Mouse (Mus musculus): ENCODE measurements around the gene Cnot1. TPM values are rescaled to one million over a fixed set of nuclear protein-coding genes. Genes with fewer than 3 reads are reported as not detected.

The Cnot1 gene
- polyA plus RNA-seq, 1 experiment, result 63.2 TPM

DNA sequence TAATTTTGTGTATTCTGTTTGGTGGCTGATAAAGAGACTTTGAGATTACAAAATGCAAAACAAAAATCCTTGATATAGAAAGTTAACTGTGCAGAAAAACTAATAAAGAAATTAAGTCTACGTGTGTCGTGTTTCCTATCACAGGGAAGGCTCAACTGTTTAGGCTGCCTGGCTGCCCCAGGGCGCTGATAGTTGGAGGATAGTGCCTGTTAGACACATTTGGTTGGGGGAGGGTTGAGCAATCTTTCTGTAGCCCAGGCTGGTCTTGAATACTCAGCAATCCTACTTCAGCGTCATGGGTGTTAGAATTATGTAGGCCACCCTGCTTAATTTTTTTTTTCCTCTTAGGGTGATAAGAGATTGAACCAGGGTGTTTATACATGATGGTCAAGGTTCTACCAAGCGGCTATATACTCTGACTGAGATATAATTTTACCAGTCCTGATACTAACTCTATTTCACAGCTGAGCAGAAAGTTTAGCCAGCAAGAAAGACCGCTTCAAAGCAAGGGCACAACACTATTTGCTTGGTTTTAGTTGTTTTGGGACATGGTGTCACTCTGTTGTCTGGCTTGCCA, 92.3 kb downstream of the Cnot1 start:
- no peak overlapping the region for H3K4me3 ChIP-seq (ENCODE audit: low read depth, low read length)
- peaks cover 15% of the 10 kb centered on the region for H3K4me1 ChIP-seq (ENCODE audit: control insufficient read depth, insufficient read depth, insufficient read length, low read length)
- H3K27me3 ChIP-seq (ENCODE audit: control insufficient read depth, insufficient read depth, low read length), result no peaks in the 10 kb centered on the region
- TF ChIP-seq POLR2A (IDR thresholded peaks at IDR 0.05; ENCODE audit: low read depth, low read length) (no peak), CTCF (IDR thresholded peaks at IDR 0.05; ENCODE audit: extremely low read depth, insufficient read length, insufficient replicate concordance, low read depth, low read length) (no peak)
- H3K27ac ChIP-seq (ENCODE audit: insufficient read depth, low read depth, low read length), result no peak overlapping the region
- H3K36me3 ChIP-seq (ENCODE audit: control insufficient read depth, insufficient read depth, low read length), result peaks cover 17% of the 10 kb centered on the region
- WGBS, result 74% methylated on average over 6 of the region's 6 CpGs

DNA sequence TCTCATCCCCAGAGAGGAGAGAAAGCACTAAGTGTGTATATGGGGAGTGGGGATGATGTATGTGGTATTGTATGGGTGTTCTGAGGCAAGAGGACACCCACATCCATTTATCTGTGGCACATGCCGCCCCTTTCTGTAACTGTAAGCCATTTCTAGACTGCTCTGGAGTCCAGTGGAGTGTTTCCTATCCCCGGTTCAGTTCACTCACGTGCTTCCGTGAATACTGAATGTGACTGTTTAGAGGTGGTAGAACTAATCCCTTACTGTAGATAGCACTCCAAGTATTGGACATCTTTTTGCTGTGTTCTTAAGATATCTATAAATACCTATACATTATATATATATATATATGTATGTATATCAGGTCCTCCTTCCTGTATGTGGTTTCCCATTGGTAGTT, 92.9 kb downstream of the Cnot1 start:
- 94% methylated on average over 4 of the region's 4 CpGs for WGBS
- no peak overlapping the region for H3K27ac ChIP-seq (ENCODE audit: insufficient read depth, low read depth, low read length)
- peaks cover 11% of the 10 kb centered on the region for H3K36me3 ChIP-seq (ENCODE audit: control insufficient read depth, insufficient read depth, low read length)
- no peak for TF ChIP-seq POLR2A (IDR thresholded peaks at IDR 0.05; ENCODE audit: low read depth, low read length)
- peaks cover 15% of the 10 kb centered on the region for H3K4me1 ChIP-seq (ENCODE audit: control insufficient read depth, insufficient read depth, insufficient read length, low read length)
- no peaks in the 10 kb centered on the region for H3K27me3 ChIP-seq (ENCODE audit: control insufficient read depth, insufficient read depth, low read length)
- H3K4me3 ChIP-seq (ENCODE audit: low read depth, low read length), result no peak overlapping the region

DNA sequence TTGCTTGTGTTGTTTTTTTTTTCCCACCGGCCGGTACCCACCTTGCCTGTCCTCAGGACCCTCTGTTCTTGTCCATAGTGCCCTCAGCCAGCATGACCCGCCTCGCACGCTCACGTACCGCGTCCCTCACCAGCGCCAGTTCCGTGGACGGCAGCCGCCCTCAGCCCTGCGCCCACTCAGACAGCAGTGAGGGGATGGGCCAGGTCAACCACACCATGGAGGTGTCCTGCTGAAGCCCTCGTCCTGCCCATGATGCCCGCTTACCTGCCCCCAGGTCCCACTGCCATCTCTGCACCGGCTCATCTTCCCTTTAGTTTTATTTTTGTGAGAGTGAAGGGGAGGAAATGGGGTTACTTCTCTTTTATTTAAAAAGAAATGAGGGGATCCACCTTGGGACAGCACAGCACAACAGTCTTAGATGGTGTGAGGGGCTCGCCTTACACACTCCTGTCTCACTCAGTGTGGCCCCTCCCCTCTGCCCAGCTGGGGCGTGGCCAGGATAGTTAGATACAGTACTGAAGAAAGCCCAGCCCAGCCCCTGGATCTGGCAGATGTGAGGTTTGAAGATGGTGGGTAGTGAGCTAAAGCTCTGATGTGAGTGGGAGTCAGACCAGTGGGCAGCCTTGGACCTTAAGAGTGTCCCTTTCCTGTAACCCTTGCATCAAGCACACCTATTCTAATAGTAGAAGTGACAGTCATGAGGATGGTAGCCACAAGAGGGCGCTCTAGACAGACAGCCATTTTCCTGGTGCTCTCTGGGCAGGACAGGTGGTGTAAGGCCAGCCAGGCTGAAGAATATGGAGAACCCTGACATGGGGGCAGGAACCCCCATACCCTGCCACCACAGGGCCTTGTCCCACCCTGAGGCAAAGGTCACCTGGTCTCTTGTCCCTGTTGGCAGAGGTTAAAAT, 93.9 kb downstream of the Cnot1 start:
- Histone ChIP-seq H3K27me3 (ENCODE audit: control insufficient read depth, insufficient read depth, low read length) (no peaks in the 10 kb centered on the region), H3K36me3 (ENCODE audit: control insufficient read depth, insufficient read depth, low read length) (peaks cover 6% of the 10 kb centered on the region), H3K4me3 (ENCODE audit: low read depth, low read length) (no peak overlapping the region), H3K4me1 (ENCODE audit: control insufficient read depth, insufficient read depth, insufficient read length, low read length) (peaks cover 15% of the 10 kb centered on the region), H3K27ac (ENCODE audit: insufficient read depth, low read depth, low read length) (no peak overlapping the region)
- 77% methylated on average over 19 of the region's 19 CpGs for WGBS
- peak; percentile 80; the same call in 1 of the 2 replicates for TF ChIP-seq CTCF (IDR thresholded peaks at IDR 0.05; ENCODE audit: extremely low read depth, insufficient read length, insufficient replicate concordance, low read depth, low read length)
- TF ChIP-seq POLR2A (IDR thresholded peaks at IDR 0.05; ENCODE audit: low read depth, low read length), result no peak

DNA sequence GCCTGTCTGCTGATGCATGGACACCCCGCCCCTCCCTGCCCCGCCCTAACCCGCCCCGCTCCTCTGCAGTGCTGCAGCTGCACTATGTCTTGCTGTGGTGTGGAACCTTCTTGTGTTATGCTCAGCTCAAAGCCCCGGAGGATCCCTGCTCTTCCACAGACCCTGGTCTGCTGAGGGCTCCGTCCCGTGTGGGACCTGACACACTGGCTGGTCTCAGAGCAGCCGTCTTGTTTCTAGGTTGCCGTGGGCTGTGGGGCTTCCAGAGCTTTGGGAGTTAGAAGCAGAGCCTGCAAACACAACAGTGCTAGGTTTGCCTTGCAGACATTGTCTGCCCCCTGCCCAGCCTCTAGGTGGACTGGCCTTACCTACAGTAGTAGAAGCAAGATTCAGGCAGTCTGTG, 94.9 kb downstream of the Cnot1 start:
- no peaks in the 10 kb centered on the region for H3K36me3 ChIP-seq (ENCODE audit: control insufficient read depth, insufficient read depth, low read length)
- 60% methylated on average over 9 of the region's 9 CpGs for WGBS
- no peaks in the 10 kb centered on the region for H3K27me3 ChIP-seq (ENCODE audit: control insufficient read depth, insufficient read depth, low read length)

DNA sequence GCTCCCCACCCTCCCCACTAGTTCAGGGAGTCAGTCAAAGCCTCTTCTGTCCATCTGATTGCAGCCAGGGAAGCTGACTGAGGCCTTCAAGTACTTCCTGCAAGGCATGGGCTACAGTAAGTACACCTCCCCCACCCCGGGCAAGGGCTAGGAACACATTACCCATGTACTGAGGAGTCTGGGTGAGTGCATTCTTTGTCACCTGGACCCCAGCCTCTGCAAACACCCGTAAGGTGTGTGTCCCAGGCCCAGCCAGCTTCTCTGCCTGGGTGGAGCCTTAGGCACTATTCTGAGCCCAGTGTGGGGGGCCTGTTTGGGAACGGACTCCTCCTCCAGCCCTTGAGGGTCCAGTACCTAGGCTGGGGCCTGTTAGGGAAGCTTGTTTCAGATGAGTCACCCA, 96.2 kb downstream of the Cnot1 start:
- no peaks in the 10 kb centered on the region for H3K27me3 ChIP-seq (ENCODE audit: control insufficient read depth, insufficient read depth, low read length)
- no peak overlapping the region for H3K4me3 ChIP-seq (ENCODE audit: low read depth, low read length)
- H3K4me1 ChIP-seq (ENCODE audit: control insufficient read depth, insufficient read depth, insufficient read length, low read length), result peaks cover 6% of the 10 kb centered on the region; the same call in 1 of the 2 replicates
- no peaks in the 10 kb centered on the region for H3K36me3 ChIP-seq (ENCODE audit: control insufficient read depth, insufficient read depth, low read length)
- no peak overlapping the region for H3K27ac ChIP-seq (ENCODE audit: insufficient read depth, low read depth, low read length)
- TF ChIP-seq POLR2A (IDR thresholded peaks at IDR 0.05; ENCODE audit: low read depth, low read length) (no peak), CTCF (IDR thresholded peaks at IDR 0.05; ENCODE audit: extremely low read depth, insufficient read length, insufficient replicate concordance, low read depth, low read length) (no peak)
- 76% methylated on average over 3 of the region's 3 CpGs for WGBS

More for the DNA sequence above, 94.9 kb downstream of the Cnot1 start:
- Histone ChIP-seq H3K4me3 (ENCODE audit: low read depth, low read length) (no peak overlapping the region), H3K4me1 (ENCODE audit: control insufficient read depth, insufficient read depth, insufficient read length, low read length) (peaks cover 15% of the 10 kb centered on the region), H3K27ac (ENCODE audit: insufficient read depth, low read depth, low read length) (no peak overlapping the region)
- TF ChIP-seq POLR2A (IDR thresholded peaks at IDR 0.05; ENCODE audit: low read depth, low read length) (no peak), CTCF (IDR thresholded peaks at IDR 0.05; ENCODE audit: extremely low read depth, insufficient read length, insufficient replicate concordance, low read depth, low read length) (no peak)

DNA sequence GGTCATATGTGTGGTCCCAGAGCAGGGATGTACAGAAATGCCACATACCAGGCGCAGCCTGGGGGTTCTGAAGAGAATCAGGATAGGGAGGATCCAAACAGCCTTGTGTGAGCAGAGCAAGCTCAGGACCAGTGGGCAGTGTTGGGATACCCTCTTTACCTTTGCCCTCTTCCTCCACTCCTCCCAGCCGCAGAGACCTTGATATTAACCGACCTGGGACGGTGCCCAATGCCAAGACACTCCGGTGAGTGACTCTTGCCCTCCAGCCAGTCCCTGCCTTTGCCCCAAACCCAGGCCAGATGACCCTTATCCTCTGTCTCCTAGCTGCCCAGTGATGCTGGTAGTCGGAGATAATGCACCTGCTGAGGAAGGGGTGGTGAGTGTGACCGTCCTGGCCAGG, 97.7 kb downstream of the Cnot1 start:
- TF ChIP-seq CTCF (IDR thresholded peaks at IDR 0.05; ENCODE audit: extremely low read depth, insufficient read length, insufficient replicate concordance, low read depth, low read length), result no peak
- no peak for TF ChIP-seq POLR2A (IDR thresholded peaks at IDR 0.05; ENCODE audit: low read depth, low read length)
- peaks cover 4% of the 10 kb centered on the region; the same call in 1 of the 2 replicates for H3K4me1 ChIP-seq (ENCODE audit: control insufficient read depth, insufficient read depth, insufficient read length, low read length)
- H3K27me3 ChIP-seq (ENCODE audit: control insufficient read depth, insufficient read depth, low read length), result no peaks in the 10 kb centered on the region
- H3K36me3 ChIP-seq (ENCODE audit: control insufficient read depth, insufficient read depth, low read length), result no peaks in the 10 kb centered on the region
- 68% methylated on average over 7 of the region's 7 CpGs for WGBS
- H3K27ac ChIP-seq (ENCODE audit: insufficient read depth, low read depth, low read length), result no peak overlapping the region
- H3K4me3 ChIP-seq (ENCODE audit: low read depth, low read length), result no peak overlapping the region

DNA sequence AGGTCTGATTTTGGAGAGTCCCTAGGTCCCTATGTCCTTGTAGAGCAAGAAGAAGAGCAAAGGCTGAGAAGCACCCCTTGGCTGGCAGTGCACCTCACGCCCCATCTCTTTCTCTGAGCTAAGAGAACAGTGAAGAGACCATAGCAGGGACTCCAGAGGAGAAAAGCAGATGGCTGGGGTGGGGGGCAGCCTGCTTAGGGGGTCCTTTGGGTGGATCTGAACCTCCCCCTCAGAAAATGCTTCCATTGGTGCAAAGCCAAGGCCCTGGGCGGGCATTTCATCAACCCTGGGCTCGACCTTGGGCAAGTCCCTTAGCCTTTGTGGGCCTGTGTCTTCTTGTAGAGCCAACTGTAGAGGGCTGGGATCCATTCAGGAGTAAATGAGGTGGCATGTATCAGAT, 102.7 kb downstream of the Cnot1 start:
- Histone ChIP-seq H3K27ac (ENCODE audit: insufficient read depth, low read depth, low read length) (no peak overlapping the region), H3K4me1 (ENCODE audit: control insufficient read depth, insufficient read depth, insufficient read length, low read length) (peaks cover 3% of the 10 kb centered on the region; the same call in 1 of the 2 replicates), H3K36me3 (ENCODE audit: control insufficient read depth, insufficient read depth, low read length) (no peaks in the 10 kb centered on the region), H3K4me3 (ENCODE audit: low read depth, low read length) (no peak overlapping the region), H3K27me3 (ENCODE audit: control insufficient read depth, insufficient read depth, low read length) (no peaks in the 10 kb centered on the region; the same call in none of the 2 replicates)
- TF ChIP-seq POLR2A (IDR thresholded peaks at IDR 0.05; ENCODE audit: low read depth, low read length) (no peak), CTCF (IDR thresholded peaks at IDR 0.05; ENCODE audit: extremely low read depth, insufficient read length, insufficient replicate concordance, low read depth, low read length) (no peak)
- WGBS, result 90% methylated on average over 3 of the region's 3 CpGs
